Mouse (Mus musculus) midbrain, embryonic 11.5 days (tissue): ENCODE measurements at regions not wholly inside any gene's neighbourhood (a gene's known extent, or its start where the extent isn't known, plus 50 kb on each side); places are given as distances from the start of the nearest gene placed in this dataset.

ENCODE experiments used
- ATAC-seq: fragments of 200-750 bp; cut with Nextera tagmentation; 2 replicates; pipeline ENCODE4 v1.8.0; 2017; ENCODE audit warnings: moderate TSS enrichment, moderate library complexity; ENCODE audit not compliant: low FRiP score
- DNase-seq: peaks from one replicate; pipeline ENCODE4 v3.0.0; 2015; ENCODE audit warnings: low spot score; ENCODE audit errors: missing footprints
- H3K27ac ChIP-seq: fragments of 300-500 bp; sonication (generic); 2 replicates; pipeline ENCODE4 v1.5.1; 2014; ENCODE audit warnings: low read depth, low read length
- H3K27me3 ChIP-seq: fragments of 300-500 bp; sonication (generic); 2 replicates; pipeline ENCODE4 v1.6.1; 2014; ENCODE audit warnings: mild to moderate bottlenecking, low read length, moderate library complexity, mixed read lengths; ENCODE audit not compliant: control insufficient read depth, insufficient read depth
- H3K36me3 ChIP-seq: fragments of 300-500 bp; sonication (generic); 2 replicates; pipeline ENCODE4 v1.6.1; 2014; ENCODE audit warnings: mild to moderate bottlenecking, low read length, moderate library complexity, mixed read lengths; ENCODE audit not compliant: control insufficient read depth, insufficient read depth
- H3K4me1 ChIP-seq: fragments of 300-500 bp; sonication (generic); 2 replicates; pipeline ENCODE4 v1.6.1; 2014; ENCODE audit warnings: low read length; ENCODE audit not compliant: control insufficient read depth, insufficient read depth
- H3K4me2 ChIP-seq: fragments of 300-500 bp; sonication (generic); 2 replicates; pipeline ENCODE4 v1.6.1; 2014; ENCODE audit warnings: mild to moderate bottlenecking, moderate library complexity
- H3K4me3 ChIP-seq: fragments of 300-500 bp; sonication (generic); 2 replicates; pipeline ENCODE4 v1.5.1; 2014; ENCODE audit warnings: low read depth, low read length
- H3K9ac ChIP-seq: fragments of 300-500 bp; sonication (generic); 2 replicates; pipeline ENCODE4 v1.6.1; 2014; ENCODE audit warnings: low read length
- H3K9me3 ChIP-seq: fragments of 300-500 bp; sonication (generic); 2 replicates; pipeline ENCODE4 v1.6.1; 2016; ENCODE audit warnings: low read length; ENCODE audit not compliant: control insufficient read depth
- WGBS: fragments of 180-500 bp; shearing (Covaris S2); extraction: QIAGEN DNeasy Blood & Tissue Kit; methylation state at CpG from one replicate; pipeline ENCODE4 v1.1.7; 2014; 5-methylcytosine and 5-hydroxymethylcytosine counted together

- Histone ChIP-seq H3K27ac (no peak overlapping the region), H3K4me3 (no peak overlapping the region), H3K9me3 (no peaks in the 10 kb centered on the region), H3K4me1 (no peaks in the 10 kb centered on the region), H3K4me2 (no peak overlapping the region), H3K27me3 (no peaks in the 10 kb centered on the region), H3K36me3 (no peaks in the 10 kb centered on the region), H3K9ac (no peak overlapping the region)
- WGBS: 42% methylated on average over 3 of the region's 3 CpGs
- DNase-seq (no peak), ATAC-seq (no peak)
These were observed 297.0 kb downstream of the Slitrk5 start for GRCm38 (mm10) chr14:111971857-111972256.

- no peak overlapping the region for H3K27ac ChIP-seq
- no peak overlapping the region for H3K4me3 ChIP-seq
- no peaks in the 10 kb centered on the region for H3K9me3 ChIP-seq
- no peak overlapping the region for H3K4me2 ChIP-seq
- no peak for DNase-seq
- no peaks in the 10 kb centered on the region for H3K4me1 ChIP-seq
- WGBS: 82% methylated on average over 5 of the region's 5 CpGs
- ATAC-seq: no peak
- no peak overlapping the region for H3K9ac ChIP-seq
- H3K27me3 ChIP-seq: no peaks in the 10 kb centered on the region
- no peaks in the 10 kb centered on the region for H3K36me3 ChIP-seq
These were observed 321.0 kb downstream of the Slitrk5 start for GRCm38 (mm10) chr14:111995809-111996458.

- Histone ChIP-seq H3K27me3 (no peaks in the 10 kb centered on the region), H3K9ac (no peak overlapping the region), H3K9me3 (no peaks in the 10 kb centered on the region), H3K4me2 (no peak overlapping the region), H3K27ac (no peak overlapping the region), H3K4me1 (no peaks in the 10 kb centered on the region), H3K36me3 (no peaks in the 10 kb centered on the region), H3K4me3 (no peak overlapping the region)
- ATAC-seq (no peak), DNase-seq (no peak)
- WGBS: 88% methylated on average over 2 of the region's 2 CpGs
These were observed 327.2 kb downstream of the Slitrk5 start for GRCm38 (mm10) chr14:112002146-112002545.

- DNase-seq (no peak), ATAC-seq (no peak)
- Histone ChIP-seq H3K4me2 (no peak overlapping the region), H3K27me3 (no peaks in the 10 kb centered on the region), H3K36me3 (no peaks in the 10 kb centered on the region), H3K4me1 (no peaks in the 10 kb centered on the region), H3K4me3 (no peak overlapping the region), H3K9ac (no peak overlapping the region), H3K9me3 (no peaks in the 10 kb centered on the region), H3K27ac (no peak overlapping the region)
- 85% methylated on average over 3 of the region's 3 CpGs for WGBS
These were observed 328.0 kb downstream of the Slitrk5 start for GRCm38 (mm10) chr14:112002881-112003280.

GRCm38 (mm10) chr14:112008651-112009050 lies 333.8 kb downstream of the Slitrk5 start:
- no peak overlapping the region for H3K9ac ChIP-seq
- H3K4me1 ChIP-seq: no peaks in the 10 kb centered on the region
- no peaks in the 10 kb centered on the region for H3K9me3 ChIP-seq
- H3K4me3 ChIP-seq: no peak overlapping the region
- H3K27ac ChIP-seq: no peak overlapping the region
- H3K27me3 ChIP-seq: no peaks in the 10 kb centered on the region
- H3K36me3 ChIP-seq: no peaks in the 10 kb centered on the region
- DNase-seq: no peak
- no peak for ATAC-seq
- no peak overlapping the region for H3K4me2 ChIP-seq
- 94% methylated on average over 3 of the region's 3 CpGs for WGBS

- Histone ChIP-seq H3K27me3 (no peaks in the 10 kb centered on the region), H3K4me3 (no peak overlapping the region), H3K4me1 (no peaks in the 10 kb centered on the region), H3K36me3 (no peaks in the 10 kb centered on the region), H3K4me2 (no peak overlapping the region), H3K9ac (no peak overlapping the region), H3K27ac (no peak overlapping the region), H3K9me3 (no peaks in the 10 kb centered on the region)
- no peak for DNase-seq
- WGBS: 89% methylated on average over 3 of the region's 3 CpGs
- ATAC-seq: no peak
These were observed 354.4 kb downstream of the Slitrk5 start for GRCm38 (mm10) chr14:112029331-112029730.

GRCm38 (mm10) chr14:112075071-112075470 lies 400.2 kb downstream of the Slitrk5 start:
- no peaks in the 10 kb centered on the region for H3K27me3 ChIP-seq
- no peak overlapping the region for H3K9ac ChIP-seq
- no peak overlapping the region for H3K4me2 ChIP-seq
- no peaks in the 10 kb centered on the region for H3K9me3 ChIP-seq
- WGBS: 92% methylated on average over 1 of the region's 1 CpGs
- H3K4me1 ChIP-seq: no peaks in the 10 kb centered on the region
- no peak overlapping the region for H3K27ac ChIP-seq
- no peaks in the 10 kb centered on the region for H3K36me3 ChIP-seq
- no peak overlapping the region for H3K4me3 ChIP-seq
- 0 out of 2 replicates have a peak, but pooled peaks have one; percentile 55 for ATAC-seq
- DNase-seq: no peak
